Mouse (Mus musculus) right cerebral cortex, postnatal 36 days (tissue): Measurements from ENCODE around the gene Cdk6.
"Not testable (repeated sequence)": the region's sequence is repeated elsewhere in the genome, so short reads cannot be mapped to it uniquely, and the experiment has no call there.

Experiments used
- DNase-seq, 2 experiments: peaks; one replicate each; pipeline ENCODE4 v3.0.0; 2022; ENCODE audit warnings: low spot score in 2 of 2, mixed read lengths in 1 of 2

Cdk6 gene

DNA sequence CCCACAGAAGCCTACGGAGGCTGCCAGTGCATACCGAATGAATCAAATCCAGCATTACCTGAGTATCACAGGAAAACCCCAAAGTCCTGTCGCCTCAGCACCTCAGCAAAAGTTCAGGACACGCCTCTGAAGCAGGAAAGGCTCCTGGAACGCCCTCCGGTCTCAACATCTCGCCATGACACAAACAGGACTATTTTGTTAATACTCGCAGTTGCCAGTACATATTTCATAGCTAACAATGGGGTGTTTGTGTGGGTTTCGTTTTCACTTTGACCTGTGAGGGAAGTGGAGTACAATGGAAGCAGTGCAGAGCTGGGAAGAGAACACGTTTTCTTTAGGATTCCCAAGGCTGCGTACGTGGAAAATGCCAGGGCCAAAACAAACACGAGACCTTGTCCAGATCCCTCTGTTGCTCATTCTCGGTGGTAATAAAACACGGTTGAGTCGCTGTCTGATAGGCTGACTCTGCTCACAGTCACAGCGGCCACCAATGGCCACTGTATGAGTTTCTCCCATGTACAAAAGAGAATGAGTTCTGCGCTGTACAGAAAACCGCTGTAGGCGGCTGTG, 91.9 kb downstream of the Cdk6 start:
- not testable (repeated sequence) for DNase-seq

DNA sequence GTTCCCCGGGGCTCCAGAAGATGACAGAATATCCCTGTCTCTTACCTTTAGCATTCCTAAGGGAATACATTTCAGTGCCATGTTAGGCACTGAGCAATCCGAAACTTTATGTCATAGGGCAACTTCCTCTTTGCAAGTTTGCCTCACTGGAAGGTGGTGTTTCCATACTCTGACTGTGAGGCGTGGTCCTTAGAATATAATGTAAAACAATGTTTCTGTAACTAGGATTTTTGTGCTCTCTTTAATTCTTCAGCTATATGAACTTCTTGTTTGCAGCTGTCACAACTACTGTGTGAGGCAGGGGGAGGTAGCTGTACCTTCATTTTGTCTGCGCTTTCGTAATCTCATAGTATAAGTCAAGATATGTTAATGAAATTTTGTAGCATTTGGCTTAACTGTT, 92.8 kb downstream of the Cdk6 start:
- not testable (repeated sequence) for DNase-seq

DNA sequence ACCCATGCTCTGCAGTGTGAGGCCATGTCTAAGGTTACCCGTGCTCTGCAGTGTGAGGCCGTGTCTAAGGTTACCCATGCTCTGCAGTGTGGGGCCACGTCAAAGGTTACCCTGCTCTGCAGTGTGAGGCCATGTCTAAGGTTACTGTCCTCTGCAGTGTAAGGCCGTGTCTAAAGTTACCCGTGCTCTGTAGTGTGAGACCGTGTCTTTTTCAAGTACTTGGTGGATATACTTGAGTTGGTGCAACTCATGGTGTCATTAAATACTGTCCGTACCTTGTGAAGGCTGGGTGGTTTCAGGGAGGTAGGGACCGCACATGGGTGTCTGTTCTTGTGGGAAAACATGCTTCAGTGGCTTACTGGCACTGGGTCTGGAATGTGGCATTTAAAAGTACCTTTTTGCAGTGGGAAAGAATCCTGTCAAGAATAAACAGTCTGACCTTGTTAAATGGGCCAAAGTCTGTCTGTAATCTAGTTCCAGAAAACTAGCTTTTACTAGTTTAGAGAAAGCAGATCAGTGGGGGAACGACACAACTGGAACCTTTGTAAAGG, 97.2 kb downstream of the Cdk6 start:
- DNase-seq = not testable (repeated sequence)

DNA sequence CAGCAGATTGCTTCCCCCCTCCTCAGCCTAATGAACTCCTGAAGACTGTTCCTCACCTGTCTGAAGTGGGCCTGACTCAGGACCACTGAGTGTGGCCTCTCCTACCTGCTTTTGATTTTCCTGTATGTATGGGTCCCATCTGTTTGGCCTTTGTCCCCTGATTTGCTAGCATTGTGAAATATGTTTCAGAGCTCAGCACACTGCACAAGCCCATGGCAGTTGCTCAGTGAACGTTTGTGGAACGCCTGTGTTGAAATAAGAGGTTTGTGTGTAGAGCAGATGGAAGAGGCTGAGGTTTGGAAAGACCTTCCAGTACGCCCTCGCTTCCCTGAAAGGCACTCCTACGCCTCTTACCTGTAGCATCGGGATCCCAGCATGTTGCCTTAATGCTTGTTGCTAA, 98.1 kb downstream of the Cdk6 start:
- not testable (repeated sequence) for DNase-seq

DNA sequence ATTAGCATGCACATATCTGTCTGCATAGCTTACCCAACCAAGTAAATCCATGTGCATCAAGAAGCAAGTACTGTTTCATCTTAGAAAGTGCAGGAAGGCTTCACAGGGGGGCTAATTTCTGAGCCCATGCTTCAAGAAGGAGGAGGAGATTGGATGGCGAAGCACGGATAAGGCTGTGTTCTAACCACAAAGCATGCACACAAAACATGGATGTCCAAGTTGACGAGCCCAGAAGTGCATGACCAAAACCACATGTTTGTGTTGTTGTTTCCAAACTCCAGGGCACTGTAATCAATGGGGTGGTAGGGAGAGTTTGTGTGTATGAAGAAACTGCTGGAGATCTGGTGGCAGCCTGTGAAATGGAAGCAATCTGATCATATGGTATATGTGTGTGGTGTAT, 101.2 kb downstream of the Cdk6 start:
- not testable (repeated sequence) for DNase-seq

DNA sequence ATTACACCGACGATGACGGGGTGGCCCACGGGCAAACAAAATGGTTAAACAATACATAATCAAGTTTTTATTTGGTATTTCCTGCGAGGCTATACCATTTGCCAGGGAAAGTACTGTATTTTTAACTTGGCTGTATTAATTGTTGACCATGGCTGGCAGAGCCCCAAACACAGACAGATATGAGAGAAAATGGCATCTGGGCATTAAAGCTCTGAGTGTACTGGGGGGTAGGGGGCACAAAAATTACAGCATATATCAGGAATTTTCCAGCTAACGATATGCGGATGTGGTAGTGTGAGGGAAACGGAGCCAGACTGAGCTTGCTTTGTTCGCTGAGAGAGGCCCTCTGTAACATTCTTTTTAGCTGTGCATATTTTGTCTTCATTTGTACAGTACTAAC, 109.9 kb downstream of the Cdk6 start:
- DNase-seq = not testable (repeated sequence)

DNA sequence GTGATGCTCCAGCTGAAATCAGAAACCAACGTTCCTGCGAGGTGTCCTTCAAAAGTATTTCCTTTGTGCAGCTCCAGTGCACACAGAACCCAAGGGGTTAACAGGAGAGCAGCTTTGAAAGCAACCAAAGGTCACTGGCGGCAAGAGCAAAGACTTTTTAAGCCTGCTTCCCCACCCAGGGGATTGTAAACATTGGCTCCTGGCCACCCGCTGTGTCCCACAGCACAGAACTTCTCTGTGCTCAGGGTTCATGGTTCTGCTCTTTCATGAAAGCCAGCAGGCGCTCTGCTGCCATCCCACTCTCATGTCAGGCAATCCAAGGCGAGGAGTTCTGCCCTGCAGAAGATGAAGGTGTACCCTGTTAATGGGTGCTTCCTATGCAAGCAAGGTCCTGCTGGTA, 112.7 kb downstream of the Cdk6 start:
- DNase-seq = not testable (repeated sequence)

DNA sequence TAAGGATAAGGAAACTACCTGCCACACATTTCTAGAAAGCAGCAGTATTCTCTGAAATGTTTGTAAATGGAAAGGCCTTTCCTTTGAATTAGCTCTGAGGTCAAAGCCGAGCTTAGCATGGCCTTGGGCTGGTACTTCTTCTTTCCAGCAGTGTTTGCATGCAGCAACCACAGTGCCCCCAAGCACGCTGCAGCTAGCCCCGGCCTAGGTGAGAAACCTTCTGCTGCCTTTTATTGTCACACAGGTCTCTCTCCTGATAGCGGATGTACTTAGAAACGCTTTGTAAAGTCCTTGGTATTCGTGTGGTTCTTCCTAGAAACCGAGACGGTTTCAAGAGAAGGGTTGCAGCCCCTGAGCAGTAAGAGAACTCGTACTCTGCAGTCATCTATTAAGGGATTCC, 119.6 kb downstream of the Cdk6 start:
- DNase-seq = no peak

DNA sequence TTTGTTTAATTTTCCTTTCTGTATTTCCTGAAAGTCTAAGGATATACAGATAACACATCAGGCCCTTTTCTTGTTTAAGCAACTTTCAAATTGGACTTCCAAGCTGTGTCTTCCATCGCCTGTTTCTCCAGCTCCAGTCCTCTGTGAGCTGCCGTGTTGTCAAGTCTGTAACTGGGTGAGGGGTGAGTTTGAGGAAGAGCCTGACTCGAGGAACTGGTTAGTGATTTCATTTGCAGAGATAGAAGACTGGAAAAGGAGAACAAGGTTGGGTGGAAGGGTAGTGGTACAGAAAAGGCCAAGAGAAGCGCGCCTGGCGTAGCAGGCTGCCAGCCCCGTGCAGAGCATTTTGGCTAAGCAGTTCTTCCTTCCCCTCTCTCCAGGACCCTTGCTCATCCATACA, 120.1 kb downstream of the Cdk6 start:
- no peak for DNase-seq

DNA sequence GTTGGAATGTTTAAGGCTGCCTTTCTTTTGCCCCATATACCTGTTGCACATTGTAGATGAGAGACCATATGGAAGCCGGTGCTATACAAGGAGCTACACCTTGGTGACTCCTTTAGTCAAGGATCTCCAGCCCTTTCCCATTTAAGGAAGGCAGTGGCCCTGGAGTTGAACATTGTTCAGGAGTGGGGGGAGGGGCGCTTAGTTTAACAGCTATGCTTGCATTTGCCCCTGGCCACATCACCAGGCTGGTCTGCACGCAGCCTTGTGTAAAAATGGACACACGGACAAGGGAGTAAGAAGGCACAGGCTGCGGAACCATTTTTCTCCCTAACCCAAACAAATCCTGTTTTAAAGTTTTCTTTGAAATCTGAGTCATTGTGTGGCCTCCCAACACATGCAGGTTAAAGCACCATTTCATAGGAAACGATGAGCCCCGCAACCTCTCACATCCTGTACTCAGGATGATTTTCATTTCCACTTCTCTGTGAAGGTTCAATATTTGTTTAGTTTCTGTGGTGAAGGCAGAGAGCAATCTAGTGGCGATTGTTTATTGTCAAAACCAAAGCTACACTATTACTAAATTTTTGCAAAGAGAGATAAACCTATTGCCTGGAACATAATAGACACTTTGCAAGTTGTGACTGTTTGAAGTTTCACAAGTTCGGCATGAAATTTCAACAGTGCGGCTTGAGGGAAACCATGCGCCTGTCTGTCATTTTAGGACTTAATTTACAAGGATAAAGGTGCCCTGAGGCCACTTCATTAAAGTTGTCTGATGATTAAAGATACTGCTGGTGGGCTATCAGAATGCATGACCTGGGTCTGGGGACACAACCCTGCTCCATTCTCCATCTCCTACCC, 121.8 kb downstream of the Cdk6 start:
- DNase-seq = no peak

DNA sequence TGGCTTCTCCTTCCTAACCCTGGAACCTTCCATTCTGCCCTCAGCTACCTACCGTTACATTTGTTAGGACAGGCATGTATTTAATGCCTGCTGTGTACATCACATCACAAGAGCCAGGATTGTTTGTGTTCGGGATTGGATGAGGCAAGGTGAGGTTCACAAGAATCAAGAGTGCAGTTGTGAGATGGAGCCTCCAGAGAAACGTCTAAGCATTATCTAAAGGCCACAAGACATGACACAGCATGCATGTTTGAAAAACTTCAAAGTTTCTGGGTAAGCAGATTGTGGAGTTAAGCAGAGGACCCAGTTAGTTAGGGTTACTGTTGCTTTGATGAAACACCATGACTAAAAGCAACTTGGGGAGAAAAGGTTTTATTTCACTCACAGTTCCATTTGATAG, 122.5 kb downstream of the Cdk6 start:
- DNase-seq = no peak

DNA sequence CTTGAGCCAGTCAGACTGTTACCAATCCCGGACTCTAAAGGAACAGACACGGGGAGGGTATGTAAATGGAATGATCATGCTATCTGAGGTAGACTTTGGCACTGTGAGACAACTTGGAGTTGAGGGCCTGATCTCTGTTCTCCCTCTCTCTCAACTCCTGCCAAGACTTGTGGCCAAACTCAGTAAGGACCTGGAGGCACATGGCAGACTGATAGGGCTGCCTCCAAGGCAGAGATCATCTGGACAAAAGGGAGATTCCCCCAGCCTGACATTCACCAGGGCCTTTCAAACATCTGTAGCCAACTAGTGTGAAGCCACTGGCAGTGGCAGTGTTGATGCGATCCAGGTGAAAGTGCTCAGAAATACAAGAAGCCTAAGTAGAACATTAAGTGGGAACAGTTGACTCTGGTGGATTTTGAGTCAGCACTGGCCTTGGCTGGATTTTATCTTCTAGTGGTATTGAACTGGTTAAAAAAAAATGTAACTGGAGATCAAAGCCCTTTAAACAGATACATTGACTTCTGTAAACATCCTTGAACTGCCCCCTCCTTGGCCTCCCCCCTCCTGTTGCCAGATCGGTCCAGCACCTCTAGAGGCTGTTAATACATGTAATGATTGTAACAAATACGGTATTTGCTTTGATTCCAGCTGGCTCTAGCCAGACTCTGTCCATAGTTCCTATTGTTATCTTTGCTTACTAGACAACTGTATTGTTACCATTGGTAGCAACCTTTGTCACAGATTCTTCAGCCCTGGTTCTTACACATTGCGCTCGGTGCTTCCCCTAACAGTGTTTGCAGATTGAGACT, 125.0 kb downstream of the Cdk6 start:
- no peak for DNase-seq

DNA sequence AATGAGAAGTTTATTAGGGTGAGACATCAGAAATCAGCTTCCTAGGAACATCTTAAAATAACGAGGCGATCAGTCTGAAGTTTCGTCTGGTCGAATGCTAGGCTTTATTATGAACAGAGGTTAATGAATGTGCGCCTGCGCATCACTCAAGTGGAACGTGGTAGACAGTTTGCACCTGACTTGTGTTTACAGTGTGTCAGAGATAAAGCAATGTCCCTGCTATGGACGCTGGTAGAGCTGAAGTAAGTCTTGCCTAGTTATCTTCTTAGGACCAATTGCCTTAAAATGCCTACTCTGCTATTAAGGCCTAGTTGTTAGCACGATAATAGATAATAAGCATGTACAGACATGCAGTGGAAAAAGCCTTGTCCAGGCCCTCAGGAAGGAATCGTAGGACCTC, 129.6 kb downstream of the Cdk6 start:
- DNase-seq = no peak

DNA sequence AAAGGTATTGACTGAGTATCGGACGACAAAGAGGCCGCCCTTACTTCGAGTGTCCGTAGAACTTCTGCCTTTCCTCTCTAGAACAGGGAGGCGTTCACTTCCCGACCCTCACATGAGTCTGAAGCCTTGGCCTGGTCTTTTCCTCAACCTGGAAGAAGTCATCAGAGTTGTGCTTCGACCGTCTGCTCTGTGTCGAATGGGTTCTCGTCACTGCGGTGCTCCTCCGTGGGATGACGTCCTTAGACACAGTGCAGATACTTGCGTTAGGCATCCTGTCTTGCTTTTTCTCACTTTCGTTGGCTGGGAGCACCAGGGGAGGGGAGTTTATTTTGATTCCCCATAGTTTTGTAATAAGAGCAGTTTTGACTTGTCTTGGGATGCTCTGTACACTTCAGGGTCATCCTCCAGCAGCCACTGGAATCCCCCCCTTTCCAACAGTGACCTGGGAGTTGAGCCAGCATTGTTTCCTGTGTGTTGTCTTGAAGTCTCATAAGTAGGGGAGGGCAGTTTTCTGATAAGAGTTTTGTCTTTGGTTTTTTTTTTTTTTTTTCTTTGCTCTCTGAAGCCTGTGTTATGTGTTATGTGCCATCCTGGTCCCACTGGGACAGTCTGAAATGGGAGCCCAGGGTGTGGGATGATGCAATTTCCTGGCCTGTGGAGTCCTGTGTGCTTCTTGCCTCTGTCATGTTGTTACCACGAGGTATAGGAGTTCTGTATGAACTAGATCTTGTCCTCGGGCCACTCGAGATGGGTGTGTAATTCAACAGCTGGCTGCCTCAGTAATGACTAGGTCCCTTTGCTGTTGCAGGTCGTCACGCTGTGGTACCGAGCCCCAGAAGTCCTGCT, 131.2 kb downstream of the Cdk6 start:
- DNase-seq = no peak

DNA sequence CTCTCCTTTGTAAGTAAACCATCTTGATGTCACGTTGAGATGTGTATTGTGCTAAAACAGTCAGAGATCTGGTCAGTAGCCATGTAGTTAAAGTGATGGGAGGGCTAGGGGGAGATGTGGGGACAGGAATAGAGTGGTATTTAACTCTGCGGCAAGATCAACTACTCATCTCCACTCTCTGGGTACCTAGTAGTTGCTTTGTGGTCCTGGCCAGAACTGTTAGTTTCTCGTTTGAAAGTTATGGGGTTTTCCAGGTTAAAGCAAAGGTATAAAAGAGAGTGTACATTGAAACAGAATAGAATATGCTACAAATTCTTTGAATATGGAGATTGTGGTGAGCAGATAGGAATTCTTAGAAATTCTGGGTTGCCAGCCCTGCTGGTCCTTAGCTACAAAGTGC, 136.4 kb downstream of the Cdk6 start:
- no peak for DNase-seq

DNA sequence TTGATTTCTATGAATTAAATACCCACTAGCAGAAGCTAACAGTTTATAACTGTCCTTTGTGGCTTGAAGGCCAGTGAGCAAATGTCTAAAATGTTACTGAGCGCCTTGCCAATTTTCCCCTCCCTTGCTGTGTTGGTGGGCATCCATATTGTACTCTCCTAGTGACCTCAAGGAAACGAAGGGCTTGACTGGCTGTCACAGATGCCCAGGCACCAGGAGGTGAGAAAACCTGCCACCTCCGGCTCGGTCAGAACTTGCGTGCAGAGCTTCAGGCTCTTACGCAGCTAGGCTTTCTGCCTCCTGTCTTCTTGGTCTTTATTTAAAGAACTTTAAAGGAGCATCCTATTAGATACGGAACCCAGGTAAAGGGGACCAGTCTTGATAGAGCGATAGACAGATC, 136.9 kb downstream of the Cdk6 start:
- no peak for DNase-seq

DNA sequence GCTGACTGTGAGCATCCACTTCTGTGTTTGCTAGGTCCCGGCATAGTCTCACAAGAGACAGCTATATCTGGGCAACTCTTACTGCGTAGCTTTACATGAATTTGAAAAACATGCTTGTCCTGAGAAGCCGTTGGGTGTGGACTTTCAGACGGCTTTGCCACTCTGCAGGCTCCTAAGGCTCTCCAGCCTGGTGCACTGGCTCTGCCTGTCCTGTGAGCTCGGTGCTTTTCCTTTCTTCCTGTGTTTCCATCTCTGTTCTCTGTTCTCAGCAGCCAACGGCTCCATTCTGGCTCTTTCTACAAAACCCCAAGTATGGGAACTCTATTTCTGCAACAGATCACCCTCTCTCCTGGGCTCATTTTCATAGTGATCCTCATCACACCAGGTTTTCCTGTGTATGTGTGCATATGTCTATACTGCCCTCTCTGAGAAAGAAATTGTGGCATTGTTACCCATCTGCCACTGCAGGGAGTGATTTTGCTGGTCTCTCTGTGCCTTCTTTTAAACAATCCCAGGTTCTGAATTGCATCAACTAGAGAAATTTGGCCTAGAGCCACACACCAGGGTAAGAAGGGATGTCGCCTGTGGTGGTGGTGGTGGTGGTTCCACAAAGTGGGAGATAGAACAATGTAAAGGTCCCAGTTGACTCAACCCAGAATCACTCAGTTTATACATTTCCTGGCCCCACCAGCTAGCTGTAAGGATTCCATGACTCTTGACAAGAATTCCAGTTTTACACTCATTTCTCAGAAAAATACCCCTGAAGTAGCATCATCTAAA, 137.9 kb downstream of the Cdk6 start:
- no peak for DNase-seq

DNA sequence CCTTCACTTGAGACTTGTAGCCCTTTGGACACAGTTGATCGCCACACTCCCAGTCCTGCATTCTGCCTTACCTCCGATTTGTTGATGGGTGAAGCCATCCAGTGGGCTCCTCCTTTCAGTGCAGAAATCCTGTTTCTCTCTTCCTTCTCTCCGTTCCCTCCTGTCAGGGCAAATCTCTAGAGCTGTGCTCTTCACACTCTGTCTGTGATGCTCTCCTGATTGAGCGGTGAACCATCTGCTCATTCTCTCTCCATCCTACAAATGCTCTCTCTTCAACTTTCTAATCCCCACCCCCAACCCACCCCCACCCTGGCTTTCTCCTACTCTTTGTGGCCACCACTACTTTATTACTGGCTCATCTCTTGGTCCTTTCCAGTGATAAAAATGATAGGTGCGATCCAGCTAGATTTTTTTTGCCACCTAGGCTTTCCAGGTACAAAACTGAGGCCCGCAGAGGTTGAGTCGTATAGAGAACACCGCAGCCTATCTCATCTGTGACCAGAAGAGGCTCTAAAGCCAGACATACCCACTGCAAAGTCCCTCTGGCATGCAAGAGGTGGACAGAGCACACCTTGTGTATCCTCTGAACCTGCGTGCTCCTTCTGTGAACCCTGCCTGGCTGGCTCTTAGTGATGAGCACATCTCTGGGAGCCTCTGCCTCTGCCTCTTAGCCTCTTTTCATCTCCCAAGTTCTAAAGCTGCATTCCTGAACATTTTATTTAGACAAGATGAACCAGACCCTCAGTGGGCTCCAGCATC, 139.5 kb downstream of the Cdk6 start:
- no peak for DNase-seq

DNA sequence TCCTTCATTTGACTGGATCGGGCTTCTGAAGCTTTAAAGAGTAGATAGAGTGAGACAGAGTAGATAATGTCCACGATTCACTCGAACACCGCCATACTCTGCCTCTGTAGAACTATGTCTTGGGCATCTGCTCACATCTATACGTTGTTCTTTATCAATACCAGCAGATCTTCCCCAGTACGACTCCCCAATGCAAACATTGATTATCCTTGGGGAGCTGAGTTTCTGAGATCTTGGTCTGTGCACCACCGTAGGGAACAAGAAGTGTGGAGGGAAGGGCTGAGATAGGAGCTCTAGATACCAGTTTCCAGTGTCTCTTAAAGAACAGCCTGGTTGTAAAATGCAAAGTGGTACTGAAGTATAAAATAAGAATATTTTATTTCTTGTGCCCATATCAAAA, 141.2 kb downstream of the Cdk6 start:
- no peak for DNase-seq
